Mouse (Mus musculus) gastrocnemius, adult 8-10 months (tissue): ENCODE results near the gene Apon. TPM values are rescaled to one million over a fixed set of nuclear protein-coding genes. Genes with fewer than 3 reads are reported as not detected.
"Not testable (repeated sequence)": the region's sequence is repeated elsewhere in the genome, so short reads cannot be mapped to it uniquely, and the experiment has no call there.

Source experiments
- DNase-seq, 2 experiments: peaks; one replicate each; pipeline ENCODE4 v3.0.0; 2022; ENCODE audit warnings: low spot score in 2 of 2
- total RNA-seq, 4 experiments: library from RNA; stranded (reverse); gene quantifications; 2 replicates each; pipeline ENCODE4 v1.2.4; 2022

Apon gene
- under 1 TPM in 1 of 4 experiments, not detected in 3; 0.21 TPM for total RNA-seq

DNA sequence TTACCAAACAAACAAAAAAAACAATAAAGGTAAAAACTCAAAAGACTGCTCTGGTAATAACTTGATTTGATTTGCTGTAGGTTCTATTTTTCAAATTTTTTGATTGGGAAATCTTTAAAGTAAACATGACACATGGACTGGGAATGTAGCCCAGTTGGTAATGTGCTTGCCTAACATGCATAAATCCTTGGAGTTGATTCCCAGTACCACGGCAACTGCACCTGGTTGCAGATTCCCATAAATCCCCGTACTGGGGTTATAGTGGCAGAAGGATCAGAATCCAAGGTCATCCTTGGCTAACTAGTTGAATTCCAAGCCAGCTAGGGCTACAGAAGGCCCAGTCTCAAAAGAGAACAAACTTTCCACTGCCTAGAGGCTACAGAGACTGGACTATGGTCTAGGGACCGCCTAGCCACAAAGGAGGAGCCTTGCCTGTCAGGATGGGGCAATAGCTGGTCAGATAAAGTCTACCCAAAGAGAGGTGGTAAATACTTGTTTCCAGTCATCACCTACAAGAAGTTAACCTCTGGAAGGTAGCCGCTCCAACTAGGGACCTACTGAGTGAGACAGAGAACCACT is at the start of gene Apon:
Gene Apon, plus strand, starts transcription at position 420 of the 579 bp plus-strand sequence.
- no peak for DNase-seq

- no peak for DNase-seq
These were observed 49.0 kb upstream of the Apon start for GRCm38 (mm10) chr10:128204941-128205340.

- DNase-seq, result no peak
These were observed 45.6 kb upstream of the Apon start for GRCm38 (mm10) chr10:128208326-128208725.

DNA sequence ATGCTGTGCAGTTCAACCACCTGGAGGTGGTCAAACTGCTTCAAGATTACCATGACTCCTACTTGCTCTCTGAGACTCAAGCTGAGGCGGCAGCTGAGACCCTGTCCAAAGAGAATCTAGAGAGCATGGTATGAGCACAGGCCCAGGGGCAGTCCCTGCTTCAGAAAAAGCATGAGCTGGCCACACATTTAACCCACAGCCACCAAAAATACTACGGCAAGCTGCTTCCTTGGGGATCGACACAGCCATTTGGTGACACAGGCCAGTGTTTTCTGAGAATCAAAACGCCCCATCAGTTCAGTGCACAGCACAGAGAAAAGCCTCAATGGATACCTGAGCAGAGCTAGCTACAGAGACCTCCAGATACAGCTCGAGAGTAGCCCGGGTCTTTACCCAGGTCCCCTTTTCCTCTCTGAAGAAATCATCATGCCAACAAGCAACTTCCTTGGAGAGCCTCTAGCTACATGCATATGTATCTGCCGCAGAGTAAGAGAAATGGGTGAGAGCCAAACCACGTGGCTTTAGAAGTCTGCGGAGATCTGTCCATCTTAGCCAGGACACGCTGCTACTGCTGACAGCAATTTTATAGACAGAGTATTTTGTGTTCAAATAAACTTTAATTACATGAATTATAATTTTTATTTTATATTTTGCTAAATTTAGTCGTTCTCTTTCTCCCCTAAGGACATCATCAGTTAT is 44.4 kb upstream of the Apon start:
- DNase-seq, result no peak

DNA sequence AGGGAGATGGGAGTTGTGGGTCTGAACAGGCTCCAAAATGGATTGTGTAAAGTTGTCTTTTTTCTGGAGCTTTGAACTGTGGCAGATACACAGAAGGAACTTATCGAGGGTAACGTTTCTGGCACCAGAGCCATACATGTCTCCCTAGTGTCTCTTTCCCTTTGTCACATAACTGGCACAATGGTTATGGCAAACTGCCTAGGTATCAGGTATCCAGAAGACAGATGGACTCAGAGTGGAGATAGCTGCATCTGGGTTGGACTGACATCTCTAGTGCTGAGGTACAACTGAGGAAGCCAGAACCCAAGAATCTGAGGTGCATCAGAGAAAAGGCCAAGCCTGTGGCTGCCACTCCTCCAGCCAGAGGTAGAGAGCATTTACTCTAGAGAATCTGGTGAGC is 43.8 kb upstream of the Apon start:
- DNase-seq, result no peak

DNA sequence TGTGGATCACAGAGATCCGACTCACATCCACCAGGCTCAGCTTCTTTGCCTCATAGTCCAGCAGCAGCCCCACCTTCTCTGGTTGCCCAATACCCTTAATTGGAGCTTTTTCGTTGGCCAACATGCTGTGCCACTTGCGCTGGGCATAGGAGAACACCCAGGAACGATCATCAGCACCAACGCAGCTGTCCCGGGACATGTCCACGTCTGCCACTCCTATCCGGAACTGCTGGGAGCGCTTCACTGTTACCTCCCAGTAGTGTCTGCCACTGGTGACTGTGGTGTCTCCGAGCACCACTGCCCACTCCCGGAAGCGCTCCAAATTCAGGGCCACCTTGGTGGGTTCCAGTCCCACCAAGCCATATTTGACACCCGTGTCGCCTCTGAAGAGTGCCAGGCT is 42.9 kb upstream of the Apon start:
- no peak for DNase-seq

DNA sequence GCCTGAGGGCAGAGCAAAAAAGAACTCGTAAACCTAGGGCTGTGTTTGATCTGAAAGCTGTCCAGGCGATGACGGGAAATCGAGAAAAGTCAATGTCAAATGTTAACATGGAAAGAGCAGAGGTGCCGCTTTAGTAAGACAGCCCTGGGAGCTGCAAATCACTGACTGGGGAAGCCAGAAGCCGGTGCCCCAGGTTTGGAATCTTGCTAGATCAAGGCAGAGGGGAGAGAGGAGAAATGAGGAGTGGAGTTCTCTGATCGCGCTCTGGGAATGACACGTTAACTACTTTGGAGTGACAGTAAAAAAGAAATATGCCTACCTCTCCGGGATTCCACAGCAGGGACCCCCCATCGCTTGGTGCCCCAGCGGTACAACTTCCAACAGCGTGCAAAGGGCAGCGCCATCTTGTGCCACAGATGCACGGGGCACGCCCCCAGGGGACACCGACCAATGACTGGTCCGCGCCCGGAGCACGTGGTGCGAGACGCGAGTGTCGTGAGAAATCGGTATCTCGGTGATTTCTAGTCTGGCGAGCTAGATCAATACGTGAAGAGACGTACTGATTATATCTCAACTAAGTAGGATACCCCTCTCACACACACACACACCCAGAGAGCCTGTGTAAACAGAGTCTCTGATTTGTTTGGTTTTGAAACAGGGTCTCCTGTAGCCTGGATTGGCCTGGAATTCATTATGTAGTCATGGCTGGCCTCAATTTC is 42.3 kb upstream of the Apon start, which contains the start of gene Spryd4:
Gene Spryd4, minus strand, starts transcription at position 418 of the 719 bp plus-strand sequence.
- peak; percentile 85 for DNase-seq

DNA sequence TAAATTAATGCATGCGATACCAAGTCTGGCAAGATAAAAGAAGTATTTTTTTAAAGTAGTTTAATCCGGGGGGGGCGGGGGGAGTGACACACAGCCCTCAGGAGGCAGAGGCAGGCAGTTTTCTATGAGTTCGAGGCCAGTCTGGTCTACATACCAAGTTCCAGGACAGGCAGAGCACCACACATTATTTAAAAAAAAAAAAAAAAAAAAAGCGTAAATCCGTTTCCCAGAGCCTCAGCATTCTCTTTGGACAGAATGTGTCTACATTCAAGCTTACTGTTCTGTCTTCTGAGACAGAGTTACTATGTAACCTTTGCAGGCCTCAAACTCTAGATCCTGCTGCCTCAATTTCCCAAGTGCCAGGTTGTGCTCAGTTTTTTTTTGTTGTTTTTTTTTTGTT is 41.7 kb upstream of the Apon start:
- no peak for DNase-seq

DNA sequence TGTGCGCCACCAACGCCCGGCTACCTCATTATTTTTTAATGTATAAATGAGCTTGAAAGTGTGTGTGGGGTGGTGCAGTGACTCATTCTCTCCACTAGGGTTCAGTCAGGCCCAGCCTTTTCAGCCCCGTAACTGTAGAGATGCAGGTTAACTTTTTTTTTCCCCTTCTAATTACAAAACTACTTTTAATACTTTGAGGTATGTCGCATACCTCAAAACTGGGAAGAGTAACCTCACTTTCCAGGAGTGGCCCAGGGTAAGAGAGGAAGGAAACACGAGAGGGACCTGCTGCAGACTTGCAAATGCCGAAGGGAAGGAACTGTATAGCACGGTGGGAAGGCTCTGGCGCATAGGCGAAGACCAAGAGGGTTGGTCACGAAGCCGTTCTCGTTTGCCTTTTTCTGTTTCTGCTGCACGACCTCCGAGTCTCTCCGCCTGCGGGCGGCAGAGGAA is 41.0 kb upstream of the Apon start:
- peak in 1 of 2 experiments; percentile 35 for DNase-seq

DNA sequence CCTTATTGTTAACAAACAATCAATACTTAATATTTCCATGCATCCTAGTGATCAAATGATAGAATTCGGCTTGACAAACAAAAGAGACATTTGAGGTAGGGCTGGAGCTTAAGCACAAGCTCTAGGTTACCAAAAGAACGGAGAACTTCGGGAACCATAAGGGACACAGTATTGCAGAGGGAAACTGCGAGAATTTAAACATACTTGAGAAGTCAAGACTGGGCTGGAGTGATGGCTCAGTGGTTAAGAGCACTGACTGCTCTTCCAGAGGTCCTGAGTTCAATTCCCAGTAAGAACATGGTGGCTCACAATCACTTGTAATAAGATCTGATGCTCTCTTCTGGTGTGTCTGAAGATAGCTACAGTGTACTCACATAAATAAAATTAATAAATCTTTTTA is 39.8 kb upstream of the Apon start:
- not testable (repeated sequence) for DNase-seq

DNA sequence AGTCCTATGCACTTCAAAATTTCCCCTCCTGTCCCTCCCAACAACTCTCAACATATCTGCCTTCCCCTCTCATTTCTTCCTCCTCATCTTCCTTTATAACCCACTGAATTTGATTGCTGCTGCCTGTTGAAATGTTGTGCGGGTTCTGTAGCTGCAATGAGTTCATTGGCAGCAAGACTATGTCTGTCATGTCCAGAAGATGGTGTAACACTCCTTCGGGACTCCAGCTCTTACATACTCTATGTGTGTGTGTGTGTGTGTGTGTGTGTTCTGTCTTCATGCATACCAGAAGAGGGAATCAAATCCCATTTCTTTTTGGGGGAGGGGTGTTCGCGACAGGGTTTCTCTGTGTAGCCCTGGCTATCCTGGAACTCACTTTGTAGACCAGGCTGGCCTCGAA is 38.9 kb upstream of the Apon start:
- DNase-seq, result no peak

GRCm38 (mm10) chr10:128218387-128219117 is 35.3 kb upstream of the Apon start:
- DNase-seq, result no peak

DNA sequence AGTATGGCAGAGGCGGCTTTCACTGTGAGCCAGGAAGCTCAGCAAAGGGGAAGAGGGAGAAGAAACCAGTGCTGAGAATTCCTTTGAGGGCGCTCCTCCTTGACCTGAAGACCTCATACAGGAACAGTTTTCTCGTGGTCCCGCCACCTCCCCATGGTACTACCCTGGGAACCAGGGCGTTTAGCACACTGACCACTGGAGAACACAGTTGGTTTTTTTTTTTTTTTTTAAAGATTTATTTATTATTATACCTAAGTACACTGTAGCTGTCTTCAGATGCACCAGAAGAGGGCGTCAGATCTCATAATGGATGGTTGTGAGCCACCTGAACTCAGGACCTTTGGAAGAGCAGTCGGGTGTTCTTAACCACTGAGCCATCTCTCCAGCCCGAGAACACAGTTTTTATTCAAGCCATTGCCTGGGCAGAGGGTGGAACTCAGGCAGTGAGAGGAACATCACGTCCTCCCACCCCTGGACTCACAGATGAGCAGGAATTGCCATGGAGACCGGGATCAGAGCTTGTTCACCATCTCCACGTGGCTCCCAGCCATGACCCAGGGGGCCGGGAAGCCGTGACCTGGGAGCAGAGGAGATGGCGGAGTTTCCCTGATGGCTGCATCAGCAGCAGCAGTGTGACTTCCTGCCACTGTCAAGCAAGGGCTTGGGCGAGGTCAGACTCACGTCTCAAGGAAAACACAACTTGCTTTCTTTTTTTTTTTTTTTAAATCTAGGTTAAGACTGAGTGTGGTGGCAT is 32.2 kb upstream of the Apon start:
- no peak for DNase-seq

- DNase-seq, result no peak
These were observed 28.8 kb upstream of the Apon start for GRCm38 (mm10) chr10:128225064-128225463.

- no peak for DNase-seq
These were observed 28.4 kb upstream of the Apon start, which contains the start of gene Mip for GRCm38 (mm10) chr10:128225538-128225937. Gene Mip, plus strand, starts transcription at chr10:128225838.

DNA sequence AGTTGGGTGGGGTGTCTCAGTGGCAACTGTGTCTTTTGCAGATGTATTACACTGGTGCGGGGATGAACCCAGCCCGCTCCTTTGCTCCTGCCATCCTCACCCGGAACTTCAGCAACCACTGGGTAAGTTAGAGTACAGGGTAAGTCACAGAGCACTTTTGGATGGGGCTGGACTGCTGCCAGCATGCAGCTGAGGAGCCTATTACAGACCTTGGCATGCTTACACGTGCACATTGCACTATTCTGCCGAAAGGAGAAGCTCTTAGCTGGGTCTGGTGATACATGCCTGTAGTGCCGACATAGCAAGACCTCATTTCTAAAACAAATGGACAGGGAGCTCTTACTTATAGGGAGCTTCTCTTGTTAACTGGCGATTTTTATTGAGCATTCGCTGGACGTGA is 26.3 kb upstream of the Apon start:
- DNase-seq, result no peak

DNA sequence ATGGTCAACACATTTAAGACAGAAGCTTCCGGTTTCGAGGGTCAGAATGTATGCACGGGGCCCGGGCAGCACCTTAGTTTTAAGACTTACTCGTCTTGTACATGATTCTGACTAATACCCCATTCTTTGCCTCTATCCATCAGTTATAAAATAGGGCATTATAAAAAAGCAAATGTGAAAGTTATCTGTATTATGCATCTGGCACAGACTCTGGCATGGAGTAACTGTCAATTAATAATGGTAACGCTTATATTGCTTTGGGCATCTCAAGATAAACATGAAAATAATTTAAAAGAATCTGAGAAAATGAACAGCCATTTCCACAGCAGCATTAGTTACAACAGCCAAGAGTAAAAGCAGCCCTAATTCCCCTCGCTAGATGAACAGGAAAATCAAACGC is 25.9 kb upstream of the Apon start:
- DNase-seq, result no peak

DNA sequence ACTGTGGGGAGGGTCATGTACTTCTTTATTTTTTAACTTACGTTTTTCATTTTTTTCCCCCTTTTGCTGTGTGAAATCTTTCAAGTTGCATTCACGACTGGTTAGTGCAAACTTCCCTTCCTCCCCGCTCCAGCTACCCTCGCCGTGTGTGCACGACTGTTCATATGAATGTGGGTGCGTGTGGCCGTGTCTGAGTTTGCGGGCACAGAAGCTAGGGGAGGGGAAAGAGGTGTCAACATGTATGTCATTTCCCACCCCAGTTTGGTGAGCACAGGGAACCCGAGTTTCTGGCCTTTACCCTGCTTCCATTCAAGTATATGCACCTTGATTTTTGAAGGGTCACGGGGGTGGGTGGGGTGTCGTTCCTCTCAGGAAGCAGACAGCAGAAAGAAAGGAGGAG is 23.3 kb upstream of the Apon start:
- no peak for DNase-seq

DNA sequence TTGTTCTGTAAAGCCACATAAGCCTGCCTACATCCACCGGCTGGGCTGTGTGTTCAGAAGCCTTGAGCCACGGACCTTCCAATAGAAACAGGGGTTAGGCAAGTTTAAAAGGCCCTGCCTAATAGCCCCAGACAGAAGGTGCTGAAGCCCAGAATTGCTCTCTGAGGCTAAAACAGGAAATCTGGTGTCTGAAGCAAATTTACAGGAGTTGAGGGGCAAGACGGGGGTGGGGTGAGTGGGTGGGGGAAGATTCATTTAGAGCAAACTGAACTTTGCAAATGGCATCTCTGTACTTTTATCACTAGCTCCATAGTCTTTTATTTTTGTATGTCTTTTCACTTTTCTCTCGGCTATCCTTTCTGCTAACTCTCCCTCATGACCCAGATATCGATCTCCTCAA is 22.8 kb upstream of the Apon start:
- no peak for DNase-seq

DNA sequence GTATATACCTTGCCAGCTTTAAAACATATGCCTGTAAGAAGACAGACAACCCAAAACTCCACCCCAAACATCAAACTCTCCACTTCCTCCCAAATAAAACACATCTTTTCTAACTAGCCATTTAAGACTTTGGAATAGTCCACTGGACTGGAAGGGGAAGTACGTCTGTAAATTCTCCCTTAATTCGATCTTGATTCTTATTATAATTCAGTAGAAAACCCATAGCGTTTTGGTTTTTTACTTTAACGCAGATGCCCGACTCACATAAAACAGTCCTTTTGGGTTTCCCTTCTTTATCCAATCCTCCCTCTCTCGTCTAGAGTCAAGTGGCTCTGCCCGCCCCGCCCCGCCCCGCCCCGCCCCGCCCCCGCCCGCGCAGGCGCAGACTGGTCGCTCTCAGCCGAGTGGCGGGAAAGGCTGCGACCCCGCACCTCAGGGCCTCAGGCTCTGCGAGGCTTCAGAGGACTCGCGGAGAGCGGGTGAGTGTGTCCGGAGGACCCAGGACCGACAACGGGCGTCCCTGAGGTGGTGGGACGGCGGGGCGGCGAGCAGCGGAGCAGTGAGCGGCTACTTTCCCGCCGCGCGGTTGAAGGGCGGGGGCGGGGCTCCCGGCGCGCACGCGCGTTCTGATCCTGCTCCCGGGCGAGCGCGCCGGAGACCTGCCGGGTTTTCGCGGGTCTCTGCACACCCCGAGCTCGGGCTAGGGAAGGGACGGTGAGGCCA is 22.0 kb upstream of the Apon start, which contains the start of gene Timeless:
Gene Timeless, plus strand, starts transcription at position 369 of the 723 bp plus-strand sequence.
- peak; percentile 72 to 81 for DNase-seq
